Mouse (Mus musculus) testis, adult 2 months (tissue): ENCODE measurements around the gene Nudt17.

ENCODE experiments used
- CTCF ChIP-seq: fragments of 200-500 bp; IDR thresholded peaks from 2 replicates; pipeline ENCODE4 v1.5.1; 2012; ENCODE audit warnings: low read depth, mild to moderate bottlenecking, inconsistent platforms, low read length, moderate library complexity; ENCODE audit not compliant: control insufficient read depth, insufficient read depth, insufficient replicate concordance
- POLR2A ChIP-seq: fragments of 200-500 bp; IDR thresholded peaks from 2 replicates; pipeline ENCODE4 v1.6.1; 2012; ENCODE audit warnings: low read depth, mild to moderate bottlenecking, inconsistent platforms, low read length, moderate library complexity; ENCODE audit not compliant: control insufficient read depth

DNA sequence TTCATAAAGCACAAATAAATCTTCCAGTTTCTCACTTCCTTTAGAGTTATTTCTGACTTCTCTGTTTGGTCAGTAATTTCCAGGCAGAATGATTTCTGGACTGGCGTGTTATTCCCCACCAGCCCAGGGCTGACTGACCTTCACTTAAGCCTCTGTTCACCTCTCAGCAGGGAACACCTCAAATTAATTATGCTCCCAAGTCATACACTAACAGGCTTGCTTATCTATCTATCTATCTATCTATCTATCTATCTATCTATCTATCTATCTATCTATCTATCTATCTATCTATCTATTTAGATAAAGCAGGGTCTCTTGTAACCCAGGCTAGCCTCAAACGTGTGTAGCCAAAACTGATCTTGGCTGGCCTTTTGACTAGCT lies 312 bp upstream of the Nudt17 start:
- TF ChIP-seq CTCF, result no peak
- TF ChIP-seq POLR2A, result no peak
